ENCODE assay signal across 26 mouse cellular contexts in the genomic region with DNA sequence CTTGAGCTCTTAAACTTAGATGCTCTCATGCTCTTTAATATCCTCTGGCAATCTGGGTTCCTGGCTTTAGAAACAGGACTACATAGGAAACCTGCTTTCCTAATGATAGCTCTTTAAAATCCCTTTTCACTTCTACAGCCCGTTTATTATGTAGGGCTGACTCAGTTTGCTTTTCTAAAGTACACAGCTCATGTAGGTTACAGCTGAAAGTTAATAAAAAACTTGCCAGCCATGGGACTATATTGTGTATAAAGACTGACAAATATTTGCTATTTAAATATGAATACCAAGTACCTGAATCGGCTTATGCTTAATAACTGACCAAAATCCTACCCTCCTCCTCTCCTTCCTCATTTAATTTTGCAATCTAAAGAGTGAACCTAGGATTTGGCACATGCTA. TPM values are rescaled to one million over a fixed set of nuclear protein-coding genes. Genes with fewer than 3 reads are reported as not detected.
A peak's percentile ranks its signal among the peaks of the same experiment; 100 is the strongest.
DNase-seq lines count a peak whose midpoint lies in the region; ATAC-seq and TF ChIP-seq lines count a peak whose summit lies in the region.
"Had no signal": no experiment of that assay in that cellular context is flagged by ENCODE, and none has a peak within 500 bp of the region (broad histone marks: within the 10 kb centered on the region; RNA-seq: fewer than 3 reads in every experiment).

No protein-coding gene starts in this region.

- peaks cover 16% of the 10 kb centered on the region for H3K4me1 ChIP-seq in liver, postnatal 0 days (ENCODE audit: insufficient read depth)
- no peaks in the 10 kb centered on the region for H3K4me1 ChIP-seq in liver, embryonic 11.5 days (replicated peaks; ENCODE audit: control insufficient read depth, insufficient read depth, low read length)
- no peaks in the 10 kb centered on the region for H3K4me1 ChIP-seq in lung, embryonic 16.5 days (replicated peaks; ENCODE audit: control insufficient read depth, insufficient read depth, low read length)
- no peaks in the 10 kb centered on the region for H3K4me1 ChIP-seq in stomach, embryonic 16.5 days (ENCODE audit: control insufficient read depth, insufficient read depth, low read length)
- H3K4me1 ChIP-seq: embryonic facial prominence, embryonic 10.5 days; embryonic facial prominence, embryonic 13.5 days; forebrain, embryonic 12.5 days; forebrain, embryonic 15.5 days; heart, embryonic 10.5 days had no signal

- no peak for TF ChIP-seq CTCF in liver, postnatal 0 days (IDR thresholded peaks at IDR 0.05; ENCODE audit: low read depth)

- WGBS in liver, postnatal 0 days (ENCODE audit: insufficient replicate concordance), result 44% methylated on average over 2 of the region's 2 CpGs
- WGBS in liver, embryonic 11.5 days, result 57% methylated on average over 2 of the region's 2 CpGs
- WGBS in lung, embryonic 16.5 days, result 43% methylated on average over 2 of the region's 2 CpGs
- WGBS in stomach, embryonic 16.5 days, result 53% methylated on average over 2 of the region's 2 CpGs

- no peaks in the 10 kb centered on the region for H3K27me3 ChIP-seq in liver, postnatal 0 days (ENCODE audit: insufficient read depth, low read length)
- no peaks in the 10 kb centered on the region for H3K27me3 ChIP-seq in liver, embryonic 11.5 days (replicated peaks; ENCODE audit: control insufficient read depth, insufficient read depth, low read length)
- no peaks in the 10 kb centered on the region for H3K27me3 ChIP-seq in lung, embryonic 16.5 days (ENCODE audit: control insufficient read depth, insufficient read depth, low read depth, low read length)
- no peaks in the 10 kb centered on the region for H3K27me3 ChIP-seq in stomach, embryonic 16.5 days (ENCODE audit: control insufficient read depth, insufficient read depth, low read length)
- H3K27me3 ChIP-seq: embryonic facial prominence, embryonic 13.5 days; forebrain, embryonic 12.5 days; forebrain, embryonic 15.5 days; heart, embryonic 13.5 days had no signal

- H3K36me3 ChIP-seq in liver, postnatal 0 days (replicated peaks; ENCODE audit: insufficient read depth, low read length), result no peaks in the 10 kb centered on the region
- no peaks in the 10 kb centered on the region for H3K36me3 ChIP-seq in liver, embryonic 11.5 days (ENCODE audit: control insufficient read depth, insufficient read depth, low read length)
- H3K36me3 ChIP-seq in lung, embryonic 16.5 days (ENCODE audit: control insufficient read depth, insufficient read depth, low read length), result no peaks in the 10 kb centered on the region
- H3K36me3 ChIP-seq in stomach, embryonic 16.5 days (ENCODE audit: control insufficient read depth, insufficient read depth, low read length), result no peaks in the 10 kb centered on the region
- H3K36me3 ChIP-seq: embryonic facial prominence, embryonic 10.5 days; embryonic facial prominence, embryonic 13.5 days; forebrain, embryonic 12.5 days; forebrain, embryonic 15.5 days; heart, embryonic 10.5 days; heart, embryonic 13.5 days had no signal

- H3K9ac ChIP-seq in liver, postnatal 0 days (replicated peaks), result no peak overlapping the region
- H3K9ac ChIP-seq in liver, embryonic 11.5 days (ENCODE audit: low read depth, low read length), result no peak overlapping the region
- H3K9ac ChIP-seq in lung, embryonic 16.5 days (ENCODE audit: low read length), result no peak overlapping the region
- H3K9ac ChIP-seq in stomach, embryonic 16.5 days (ENCODE audit: low read length), result no peak overlapping the region
- H3K9ac ChIP-seq: embryonic facial prominence, embryonic 13.5 days; forebrain, embryonic 12.5 days; forebrain, embryonic 15.5 days; heart, embryonic 13.5 days; hindbrain, embryonic 14.5 days had no signal

- H3K4me3 ChIP-seq in liver, postnatal 0 days (ENCODE audit: low read depth, low read length), result no peak overlapping the region
- H3K4me3 ChIP-seq in liver, embryonic 11.5 days (ENCODE audit: low read depth, low read length), result no peak overlapping the region
- no peak overlapping the region for H3K4me3 ChIP-seq in lung, embryonic 16.5 days (ENCODE audit: low read length)
- H3K4me3 ChIP-seq in stomach, embryonic 16.5 days (replicated peaks; ENCODE audit: low read length), result no peak overlapping the region
- H3K4me3 ChIP-seq: embryonic facial prominence, embryonic 10.5 days; embryonic facial prominence, embryonic 13.5 days; erythroblast, embryonic 14.5 days; forebrain, embryonic 12.5 days; forebrain, embryonic 15.5 days; heart, embryonic 10.5 days; heart, embryonic 13.5 days had no signal

- 0 out of 2 replicates have a peak overlapping the region, but pooled peaks have one; percentile 22 for H3K27ac ChIP-seq in liver, postnatal 0 days (ENCODE audit: low read depth)
- H3K27ac ChIP-seq in liver, embryonic 11.5 days (ENCODE audit: low read depth, low read length), result no peak overlapping the region
- peak overlapping the region; percentile 28 for H3K27ac ChIP-seq in lung, embryonic 16.5 days (ENCODE audit: low read length)
- H3K27ac ChIP-seq in stomach, embryonic 16.5 days (ENCODE audit: low read length), result peak overlapping the region; percentile 39; the same call in 1 of the 2 replicates
- H3K27ac ChIP-seq: embryonic facial prominence, embryonic 10.5 days; embryonic facial prominence, embryonic 13.5 days; forebrain, embryonic 12.5 days; forebrain, embryonic 15.5 days; heart, embryonic 10.5 days; heart, embryonic 13.5 days; hindbrain, embryonic 14.5 days had no signal

- no peak for DNase-seq in liver, postnatal 0 days
- DNase-seq in liver, embryonic 11.5 days (ENCODE audit: low spot score), result no peak
- DNase-seq in lung, adult 18-20 months, result no peak
- DNase-seq: adrenal gland, adult 2 months; adrenal gland, postnatal 14 days; cerebellum, adult 11-12 months; cerebellum, adult 8-10 months; cerebellum, postnatal 10 days; cerebellum, postnatal 36 days; embryo, embryonic 11 days; gastrocnemius, postnatal 25 days; heart, adult 18-20 months; heart, postnatal 14 days; heart, postnatal 4 days had no signal

- no peak for TF ChIP-seq EP300 in liver, postnatal 0 days (IDR thresholded peaks at IDR 0.05; ENCODE audit: low read depth)

- H3K9me3 ChIP-seq in liver, postnatal 0 days (ENCODE audit: low read length), result no peaks in the 10 kb centered on the region
- no peaks in the 10 kb centered on the region for H3K9me3 ChIP-seq in liver, embryonic 11.5 days (ENCODE audit: control insufficient read depth, low read length)
- no peaks in the 10 kb centered on the region for H3K9me3 ChIP-seq in lung, embryonic 16.5 days (ENCODE audit: control insufficient read depth, low read length)
- H3K9me3 ChIP-seq in stomach, embryonic 16.5 days (replicated peaks; ENCODE audit: control insufficient read depth, low read length), result no peaks in the 10 kb centered on the region
- H3K9me3 ChIP-seq: embryonic facial prominence, embryonic 10.5 days; embryonic facial prominence, embryonic 13.5 days; forebrain, embryonic 12.5 days; forebrain, embryonic 15.5 days; heart, embryonic 10.5 days; heart, embryonic 13.5 days had no signal

- ATAC-seq in liver, postnatal 0 days, result no peak
- no peak for ATAC-seq in liver, embryonic 11.5 days (replicated peaks; ENCODE audit: low FRiP score)
- no peak for ATAC-seq in lung, embryonic 16.5 days (ENCODE audit: low read depth)
- peak; percentile 80; the same call in 1 of the 2 replicates for ATAC-seq in stomach, embryonic 16.5 days (ENCODE audit: insufficient read depth, low FRiP score)
- ATAC-seq in cerebellum, adult (ENCODE audit: insufficient number of reproducible peaks, low FRiP score, low TSS enrichment), result no peak
- ATAC-seq: CD4-positive, CD25-positive, alpha-beta regulatory T cell, adult 4 months; forebrain, embryonic 15.5 days had no signal

- H3K4me2 ChIP-seq in liver, postnatal 0 days (ENCODE audit: low read depth, low read length), result no peak overlapping the region
- no peak overlapping the region for H3K4me2 ChIP-seq in liver, embryonic 11.5 days
- no peak overlapping the region for H3K4me2 ChIP-seq in lung, embryonic 16.5 days (ENCODE audit: low read depth, low read length)
- H3K4me2 ChIP-seq in stomach, embryonic 16.5 days (ENCODE audit: low read depth, low read length), result no peak overlapping the region
- H3K4me2 ChIP-seq: embryonic facial prominence, embryonic 13.5 days; forebrain, embryonic 12.5 days; forebrain, embryonic 15.5 days; heart, embryonic 13.5 days; hindbrain, embryonic 14.5 days had no signal

RNA-seq across cellular contexts. Expression of gene Lyst, which starts 6.7 kb away (rescaled TPM):
- 3.1 and 5.6 TPM in 2 replicates for polyA plus RNA-seq in liver, postnatal 0 days (2015; fragmentation: Nextera tagmentation; extraction: Ambion mirVana)
- polyA plus RNA-seq in liver, embryonic 11.5 days (2014; fragmentation: Nextera tagmentation; extraction: Ambion mirVana), result 1.8 and 2.0 TPM in 2 replicates
- polyA plus RNA-seq in lung, embryonic 16.5 days (2015; fragmentation: Nextera tagmentation; extraction: Ambion mirVana), result 5.4 and 6.1 TPM in 2 replicates
- 3.6 and 4.9 TPM in 2 replicates for polyA plus RNA-seq in stomach, embryonic 16.5 days (2015; fragmentation: Nextera tagmentation; extraction: Ambion mirVana)
